Mouse (Mus musculus): ENCODE data around the gene Zdhhc8. TPM values are rescaled to one million over a fixed set of nuclear protein-coding genes. Genes with fewer than 3 reads are reported as not detected.
"Not testable (repeated sequence)": the region's sequence is repeated elsewhere in the genome, so short reads cannot be mapped to it uniquely, and the experiment has no call there.

Zdhhc8 gene
- total RNA-seq, 2 experiments from 2014 or later, result 23.7 to 27.3 TPM

DNA sequence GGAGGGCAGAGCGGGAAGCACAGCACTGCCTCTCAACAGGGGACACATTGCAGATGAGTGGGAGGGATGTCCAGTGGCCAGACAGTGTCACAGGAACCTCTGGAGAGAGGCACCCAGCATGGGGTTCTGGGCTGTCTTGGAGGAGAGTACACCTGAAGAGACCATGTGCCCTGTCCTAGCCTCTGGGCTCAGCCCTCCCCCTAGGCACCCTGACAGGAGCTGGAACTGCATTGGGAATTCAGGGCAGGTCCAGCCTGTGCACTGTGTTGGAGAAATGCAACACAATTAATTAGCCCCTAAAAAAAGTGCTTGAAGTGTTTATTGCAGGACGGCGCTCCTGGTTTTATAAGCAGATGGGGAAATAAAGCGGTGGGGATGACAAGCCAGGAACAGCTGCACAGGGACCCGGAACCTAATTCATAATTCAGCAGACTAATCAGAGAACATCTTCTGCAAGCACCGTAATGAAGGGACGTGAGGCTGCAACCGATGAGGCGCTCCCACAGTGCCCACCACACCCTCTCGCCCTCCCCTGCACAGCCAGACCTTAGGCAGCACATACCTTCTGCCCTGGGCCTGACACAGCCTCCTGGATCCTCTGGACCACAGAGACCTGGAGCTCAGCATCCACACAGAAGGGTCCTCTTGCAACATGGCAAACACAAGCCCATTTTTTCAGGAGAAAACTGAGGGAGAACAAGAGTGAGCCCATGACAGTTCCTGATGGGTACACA, 36.4 kb downstream of the Zdhhc8 start:
- no peak for DNase-seq (ENCODE audit: low spot score)

DNA sequence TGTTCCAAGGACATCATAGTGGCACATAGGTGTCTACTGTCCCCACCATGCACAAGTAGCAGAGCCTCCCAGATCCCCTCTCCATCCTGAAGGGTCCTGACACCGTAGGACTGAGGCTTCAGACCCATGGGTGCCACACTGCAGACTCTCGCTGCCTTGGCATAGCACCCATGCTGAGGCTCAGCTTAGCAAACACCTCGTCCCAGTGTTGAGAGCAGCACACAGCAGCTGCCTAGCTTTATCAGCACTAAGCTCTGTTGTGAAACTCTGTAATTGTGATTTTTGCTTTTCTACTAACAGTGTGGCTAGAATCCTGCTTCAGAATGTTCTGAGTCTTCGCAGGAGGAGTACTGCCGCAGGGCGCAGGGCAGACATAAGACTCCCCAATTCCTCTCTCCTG, 37.1 kb downstream of the Zdhhc8 start:
- DNase-seq (ENCODE audit: low spot score), result no peak

DNA sequence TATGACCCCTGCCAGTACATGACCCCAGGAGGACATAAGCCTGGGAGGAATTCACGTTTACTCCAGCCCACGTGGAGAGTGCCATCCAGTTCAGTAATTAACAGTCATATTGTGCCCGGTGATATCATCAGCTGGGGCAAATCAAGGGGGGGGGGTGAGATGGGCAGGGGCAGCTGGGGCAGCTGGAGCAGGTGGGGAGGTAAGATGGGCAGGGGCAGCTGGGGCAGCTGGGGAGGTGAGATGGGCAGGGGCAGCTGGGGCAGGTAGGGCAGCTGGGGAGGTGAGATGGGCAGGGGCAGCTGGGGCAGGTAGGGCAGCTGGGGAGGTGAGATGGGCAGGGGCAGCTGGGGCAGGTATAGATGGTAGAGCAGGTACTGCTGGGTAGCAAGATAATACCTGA, 39.4 kb downstream of the Zdhhc8 start:
- DNase-seq (ENCODE audit: low spot score), result not testable (repeated sequence)

DNA sequence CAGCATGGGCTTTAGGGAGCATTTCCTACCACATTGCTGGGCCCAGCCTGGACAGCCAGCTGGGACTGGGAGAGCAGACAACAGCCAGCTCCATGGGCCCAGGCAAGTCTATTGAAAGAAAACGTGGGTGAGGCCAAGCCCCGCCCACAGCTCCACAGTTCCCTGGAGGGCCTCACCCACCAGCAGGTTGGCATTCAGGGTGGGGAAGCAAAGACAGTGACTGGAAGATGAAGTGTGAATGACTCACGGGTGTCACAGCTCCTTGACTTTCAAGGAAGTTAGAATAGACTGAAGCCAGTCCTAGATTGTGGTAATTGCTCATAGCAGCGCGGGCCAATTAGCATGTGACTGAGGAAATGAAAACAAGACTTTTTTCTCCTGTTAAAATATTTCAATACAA, 39.9 kb downstream of the Zdhhc8 start:
- DNase-seq (ENCODE audit: low spot score), result peak; percentile 11

DNA sequence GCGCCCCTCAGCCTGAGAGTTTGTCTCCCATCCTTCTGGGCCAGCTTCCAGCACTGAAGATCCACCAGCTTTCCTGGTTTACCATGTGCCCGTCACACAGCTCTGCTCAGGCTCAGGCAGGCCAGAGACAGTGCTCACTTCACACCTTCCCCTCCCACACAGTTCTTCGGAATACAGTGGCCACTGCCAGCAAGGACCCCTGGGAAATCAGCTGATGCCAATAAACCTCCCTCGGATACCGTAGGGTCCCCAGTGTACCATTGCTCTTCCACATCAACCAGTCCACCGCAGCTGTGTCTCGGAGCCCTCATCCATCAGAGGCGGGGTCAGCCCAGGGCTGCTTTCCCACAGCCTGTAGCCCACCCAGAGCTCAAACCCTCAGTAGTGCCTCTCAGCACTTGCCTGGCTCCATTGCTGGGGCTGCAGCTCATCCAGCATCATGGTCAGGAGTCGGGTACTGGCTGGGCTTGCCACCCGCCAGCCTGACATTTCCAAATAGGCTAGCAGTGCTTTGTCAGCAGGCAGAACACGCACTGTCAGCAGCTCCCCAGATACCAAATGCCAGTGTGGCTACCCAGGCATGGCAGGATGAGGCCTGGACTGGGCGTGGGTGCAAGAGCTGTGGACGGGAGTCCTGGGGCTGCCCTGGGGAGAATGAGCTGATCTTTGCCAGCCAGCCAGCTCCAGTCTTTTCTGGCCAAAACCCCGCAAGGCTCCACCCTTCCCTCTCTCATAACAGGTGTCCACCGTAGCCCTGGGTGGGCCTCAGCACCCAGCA, 40.5 kb downstream of the Zdhhc8 start:
- DNase-seq (ENCODE audit: low spot score), result peak; percentile 58

DNA sequence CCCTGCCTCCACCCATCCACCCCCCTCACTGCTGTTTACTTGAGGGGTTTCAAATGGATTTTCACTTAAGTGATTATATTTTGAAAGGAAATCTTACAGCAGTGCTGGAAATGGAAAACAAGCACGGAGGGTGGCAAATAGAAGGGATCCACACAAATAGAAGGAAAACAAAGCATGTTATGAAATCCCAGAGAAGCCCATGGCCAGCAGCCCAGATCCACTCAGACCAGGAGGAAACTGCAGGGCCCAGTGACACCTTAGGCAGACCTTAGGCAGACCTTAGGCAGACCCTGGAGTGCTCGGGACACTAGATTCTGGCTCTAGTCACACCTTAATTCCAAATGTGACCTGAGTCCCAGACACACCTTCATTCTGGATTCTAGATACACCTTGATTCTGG, 43.9 kb downstream of the Zdhhc8 start:
- DNase-seq (ENCODE audit: low spot score), result no peak

DNA sequence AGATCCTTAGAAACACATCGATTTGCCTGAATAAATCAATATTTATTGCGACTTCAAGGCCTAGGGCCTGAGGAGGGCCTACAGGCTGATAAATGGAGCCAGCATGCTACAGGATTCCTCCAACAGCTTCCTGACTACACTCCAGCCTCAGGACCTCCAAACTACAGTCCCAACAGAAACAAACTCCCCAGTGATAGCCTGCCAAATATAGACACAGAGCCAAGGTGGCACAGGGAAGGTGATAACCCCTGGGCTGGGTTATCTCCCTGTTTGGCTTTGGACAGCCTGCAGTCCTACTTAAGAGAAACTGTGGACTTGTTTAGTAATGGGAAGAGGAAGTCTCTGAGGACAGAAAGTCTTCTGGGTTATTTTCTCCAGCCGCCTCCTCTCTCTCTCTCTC, 47.7 kb downstream of the Zdhhc8 start:
- no peak for DNase-seq (ENCODE audit: low spot score)

DNA sequence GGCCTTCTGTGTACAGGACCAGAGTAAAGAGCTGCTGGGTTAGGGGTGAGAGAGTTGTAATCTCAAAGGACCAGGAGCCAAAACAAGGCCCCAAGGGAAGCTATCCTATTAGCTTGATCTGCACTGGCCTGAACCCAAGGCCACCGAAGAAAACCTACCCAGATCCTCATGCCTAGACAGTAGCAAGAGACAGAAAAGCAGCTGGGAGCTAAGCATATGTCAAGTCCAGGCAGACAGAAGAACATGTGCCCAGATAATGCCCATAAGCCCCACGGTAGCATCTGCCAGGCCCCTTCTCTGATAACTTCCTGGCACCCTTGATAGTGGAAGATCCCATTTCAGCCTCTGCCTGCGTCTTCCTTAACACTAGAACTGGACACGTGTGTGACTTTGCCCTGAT, 48.1 kb downstream of the Zdhhc8 start:
- peak; percentile 39 for DNase-seq (ENCODE audit: low spot score)

DNA sequence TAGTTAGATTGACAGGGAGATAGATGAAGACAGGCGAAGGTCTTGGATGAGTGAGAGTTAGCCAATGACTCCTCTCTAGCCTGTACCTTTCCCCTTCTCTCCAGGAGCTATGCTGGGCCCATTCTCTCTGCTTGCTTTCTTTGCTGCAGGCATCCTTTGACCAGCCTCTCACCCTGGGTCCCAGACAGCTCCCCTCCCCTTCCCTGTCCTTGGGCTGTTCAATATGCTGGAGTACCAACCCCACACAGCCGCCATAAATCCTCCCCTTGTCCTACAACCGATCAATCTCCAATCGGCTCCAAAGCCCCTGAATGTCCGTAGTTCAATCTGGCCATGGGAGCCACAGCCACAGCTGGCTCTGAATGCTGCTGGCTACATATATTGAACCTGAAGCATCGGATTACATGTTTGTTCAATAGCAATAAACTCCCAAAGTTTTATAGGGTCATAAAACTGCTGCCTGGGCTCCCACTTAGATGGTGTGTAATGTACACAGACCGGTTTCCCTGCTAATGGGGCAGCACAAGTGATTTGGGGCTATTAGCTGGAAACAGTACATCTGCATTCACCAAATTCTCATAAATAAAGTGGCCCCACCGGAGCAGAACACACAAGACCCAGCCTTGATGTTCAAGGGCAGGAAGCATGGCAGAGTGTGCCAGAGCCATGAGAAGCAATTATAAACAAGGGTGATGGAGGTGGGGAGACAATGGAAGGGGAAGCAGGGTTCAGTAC, 49.1 kb downstream of the Zdhhc8 start:
- DNase-seq (ENCODE audit: low spot score), result no peak

DNA sequence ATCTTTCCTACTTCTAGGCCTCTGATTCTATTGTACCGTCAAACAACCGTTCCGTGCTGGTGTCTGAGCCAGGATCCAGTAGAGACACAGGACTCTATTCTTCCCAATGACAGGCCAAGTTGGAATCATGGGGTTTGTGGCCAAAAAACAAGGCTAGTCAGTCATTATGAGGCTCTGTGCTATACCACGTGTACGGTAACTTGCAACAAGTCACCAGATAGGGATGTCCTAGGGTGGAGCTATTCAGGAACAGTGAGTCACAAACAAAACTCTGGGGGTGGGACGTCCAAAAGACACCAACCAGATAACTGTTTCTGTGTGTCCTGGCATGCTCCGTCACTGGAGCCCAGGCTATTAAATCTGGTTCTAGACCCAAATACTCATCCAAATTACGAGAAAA, 52.2 kb downstream of the Zdhhc8 start:
- no peak for DNase-seq (ENCODE audit: low spot score)

DNA sequence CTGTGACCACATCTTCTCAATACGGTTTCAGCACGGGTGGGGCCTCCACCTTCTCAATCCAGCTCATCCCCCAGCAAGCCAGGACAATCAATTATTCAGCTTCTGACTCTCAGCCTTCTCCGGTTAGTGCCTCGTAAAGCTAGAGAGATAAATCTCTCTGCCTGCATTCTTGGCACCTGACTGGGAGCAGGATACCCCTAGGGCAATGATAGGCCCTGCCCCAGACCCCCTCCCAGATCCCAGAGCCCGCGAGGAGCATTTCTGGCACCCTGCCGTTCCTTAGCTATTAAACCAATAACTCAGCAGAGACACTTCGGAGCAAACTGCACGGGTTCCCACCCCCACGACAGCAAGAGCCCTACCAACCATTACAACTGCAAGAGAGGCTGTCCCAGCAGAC, 53.5 kb downstream of the Zdhhc8 start:
- no peak for DNase-seq (ENCODE audit: low spot score)

DNA sequence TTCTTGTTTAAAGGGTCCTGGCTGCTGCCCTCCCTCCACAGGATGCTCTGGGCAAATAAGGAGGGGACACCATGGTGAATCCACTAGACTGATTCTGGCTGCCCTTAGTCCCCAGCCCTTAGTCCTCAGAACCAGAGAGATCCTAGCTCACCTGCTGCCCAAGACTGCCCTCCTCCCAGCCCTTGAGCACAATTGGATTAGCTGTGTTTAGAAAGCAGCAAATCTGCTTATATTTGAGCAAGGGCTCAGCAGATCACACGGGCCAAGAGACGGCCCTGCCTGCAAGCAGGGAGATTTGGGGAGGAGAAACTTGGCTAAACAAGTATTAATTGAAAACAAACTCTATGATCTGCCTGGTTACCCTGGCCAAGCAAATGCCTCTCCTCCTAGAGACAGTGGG, 55.3 kb downstream of the Zdhhc8 start:
- DNase-seq (ENCODE audit: low spot score), result no peak

DNA sequence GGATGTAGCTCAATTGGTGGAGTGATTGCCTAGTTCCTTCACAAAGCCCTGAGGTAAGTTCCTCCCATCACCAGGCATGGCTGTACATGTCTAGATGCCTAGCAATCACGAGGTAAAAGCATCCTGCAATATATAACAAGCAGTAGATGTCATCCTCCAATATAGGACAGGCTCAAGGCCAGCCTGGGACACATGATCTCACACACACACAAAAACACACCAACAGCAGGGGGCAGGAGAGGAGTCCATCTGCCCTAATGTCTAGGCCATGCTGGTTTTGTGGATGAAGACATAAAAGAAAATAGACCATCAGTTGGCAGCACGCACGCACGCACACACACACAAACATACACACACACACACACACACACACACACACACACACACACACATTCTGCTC, 58.2 kb downstream of the Zdhhc8 start:
- DNase-seq (ENCODE audit: low spot score), result peak; percentile 63

DNA sequence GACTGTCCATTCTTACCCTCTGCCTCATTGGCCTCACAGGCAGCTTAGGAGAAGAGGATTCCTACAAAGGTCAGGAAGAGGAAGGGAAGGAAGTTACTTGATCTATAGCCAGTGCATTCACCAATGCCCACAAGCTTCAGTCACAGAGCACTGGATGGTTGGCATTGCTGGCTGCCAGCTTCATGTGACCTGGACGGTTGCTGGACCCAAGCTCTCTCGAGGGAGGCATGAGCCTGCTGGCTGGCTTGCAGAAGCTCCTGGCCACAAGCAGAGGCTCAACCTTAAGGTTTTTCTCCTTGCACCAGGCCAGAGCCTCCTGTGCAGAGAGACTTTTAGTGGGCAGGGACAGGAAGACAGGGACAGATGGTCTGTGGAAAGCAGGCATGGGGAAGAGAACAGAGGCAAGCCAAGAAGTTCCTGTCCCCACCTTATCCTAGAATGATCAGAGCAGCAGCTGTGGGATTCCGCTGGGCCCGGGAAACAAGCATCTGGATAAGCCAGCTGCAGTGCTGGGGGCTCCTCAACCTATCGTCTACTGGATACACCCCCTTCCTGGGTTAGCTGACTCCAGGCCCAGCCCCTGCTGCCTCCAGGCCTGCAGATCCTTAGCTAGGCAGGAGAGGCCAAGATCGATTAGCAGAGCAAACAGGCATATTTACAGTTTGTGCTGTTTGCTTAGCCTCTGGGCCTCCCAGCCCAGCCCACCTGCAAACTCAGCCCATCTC, 59.0 kb downstream of the Zdhhc8 start:
- no peak for DNase-seq (ENCODE audit: low spot score)

DNA sequence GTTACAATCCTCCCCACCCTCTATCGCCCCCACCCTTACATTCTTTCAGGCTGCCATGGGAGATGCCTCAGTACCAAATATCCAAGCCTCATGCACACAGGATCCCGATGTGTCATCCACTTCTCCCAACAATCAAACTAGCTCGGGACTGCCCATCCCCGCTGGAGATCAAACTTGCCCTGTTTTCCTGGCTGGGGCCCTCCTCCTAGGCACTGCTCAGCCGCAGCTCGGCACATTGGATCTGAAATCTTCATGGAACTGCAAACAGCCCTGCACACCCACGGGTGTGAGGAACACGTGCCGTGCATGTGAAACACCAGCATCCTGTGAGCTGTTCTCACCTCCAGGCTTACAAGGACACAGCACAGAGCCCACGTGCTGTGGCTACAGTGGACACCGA, 61.1 kb downstream of the Zdhhc8 start:
- DNase-seq (ENCODE audit: low spot score), result no peak

DNA sequence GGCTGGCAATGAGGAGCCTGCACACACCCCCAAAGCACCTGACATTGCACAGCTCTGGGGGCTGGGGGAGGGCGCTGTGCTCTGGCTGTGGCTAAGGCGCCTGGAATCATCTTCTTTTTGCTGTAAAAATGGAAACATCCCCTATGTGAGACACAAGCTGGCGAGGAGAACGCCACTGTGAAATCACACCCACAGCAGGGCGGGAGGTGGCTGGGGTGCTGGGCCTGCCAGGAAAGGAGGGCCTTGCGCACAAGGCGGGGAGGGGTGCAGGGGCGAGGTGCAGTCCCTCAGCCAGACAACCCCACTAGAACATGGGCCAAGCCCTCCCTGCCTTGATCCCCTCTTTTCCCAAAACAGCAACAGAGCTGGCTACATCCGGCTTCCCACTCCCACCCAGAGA, 61.7 kb downstream of the Zdhhc8 start:
- DNase-seq (ENCODE audit: low spot score), result no peak

DNA sequence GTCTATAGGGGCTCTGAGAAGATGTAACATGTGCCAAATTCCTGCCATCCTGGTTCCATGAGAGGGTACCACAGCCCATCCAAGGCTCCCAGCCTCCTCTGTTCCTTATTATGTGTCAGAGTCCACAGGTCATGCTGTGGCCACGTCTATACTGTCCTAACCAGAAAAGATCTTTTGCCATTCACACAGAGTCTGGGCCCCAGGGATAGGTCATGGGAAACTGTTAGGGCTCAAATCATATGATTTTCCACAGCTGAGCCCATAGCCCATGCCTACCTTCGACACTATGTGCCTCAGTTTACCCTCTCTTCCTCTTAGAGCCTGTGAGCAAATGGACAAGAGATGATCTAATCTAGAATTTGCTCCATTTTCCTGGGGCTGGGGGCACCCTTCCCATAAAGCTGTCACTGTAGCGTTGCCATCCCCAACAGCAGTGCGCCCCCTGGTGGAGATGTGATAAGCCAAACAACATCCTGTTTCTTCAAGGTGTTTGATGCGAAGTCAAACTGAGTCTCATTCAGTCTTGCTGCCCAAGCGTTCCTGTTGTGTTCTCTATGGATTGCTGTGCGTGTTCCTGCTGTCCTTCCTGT, 62.6 kb downstream of the Zdhhc8 start:
- DNase-seq (ENCODE audit: low spot score), result peak; percentile 71

All from gastrocnemius, adult 18-20 months (tissue).